Mouse (Mus musculus): Measurements from ENCODE around the gene Ptgs1.

Gene Ptgs1

GRCm38 (mm10) chr2:36214425-36214824, 15.8 kb upstream of the Ptgs1 start:
- no peak for DNase-seq (ENCODE audit: low spot score in 2 of 2)

- DNase-seq (ENCODE audit: low spot score in 2 of 2) = no peak
These were observed 15.0 kb upstream of the Ptgs1 start for GRCm38 (mm10) chr2:36215203-36215739.

GRCm38 (mm10) chr2:36216546-36216945, 13.7 kb upstream of the Ptgs1 start:
- peak in 1 of 2 experiments; percentile 47 for DNase-seq (ENCODE audit: low spot score in 2 of 2)

- DNase-seq (ENCODE audit: low spot score in 2 of 2) = peak in 1 of 2 experiments; percentile 53
These were observed 13.2 kb upstream of the Ptgs1 start for GRCm38 (mm10) chr2:36216953-36217573.

GRCm38 (mm10) chr2:36217692-36218233, 12.5 kb upstream of the Ptgs1 start:
- DNase-seq (ENCODE audit: low spot score in 2 of 2) = no peak

GRCm38 (mm10) chr2:36220106-36220505, 10.1 kb upstream of the Ptgs1 start:
- no peak for DNase-seq (ENCODE audit: low spot score in 2 of 2)

GRCm38 (mm10) chr2:36220891-36221290, 9.3 kb upstream of the Ptgs1 start:
- no peak for DNase-seq (ENCODE audit: low spot score in 2 of 2)

GRCm38 (mm10) chr2:36222168-36222848, 7.9 kb upstream of the Ptgs1 start:
- DNase-seq (ENCODE audit: low spot score in 2 of 2) = no peak

- DNase-seq (ENCODE audit: low spot score in 2 of 2) = no peak
These were observed 6.8 kb upstream of the Ptgs1 start for GRCm38 (mm10) chr2:36223436-36223835.

GRCm38 (mm10) chr2:36224153-36224552, 6.1 kb upstream of the Ptgs1 start:
- no peak for DNase-seq (ENCODE audit: low spot score in 2 of 2)

- no peak for DNase-seq (ENCODE audit: low spot score in 2 of 2)
These were observed 5.6 kb upstream of the Ptgs1 start for GRCm38 (mm10) chr2:36224599-36224998.

GRCm38 (mm10) chr2:36230967-36231366, 741 bp downstream of the Ptgs1 start:
- no peak for DNase-seq (ENCODE audit: low spot score in 2 of 2)

- DNase-seq (ENCODE audit: low spot score in 2 of 2) = no peak
These were observed 4.5 kb downstream of the Ptgs1 start for GRCm38 (mm10) chr2:36234526-36235368.

GRCm38 (mm10) chr2:36235917-36236316, 5.7 kb downstream of the Ptgs1 start:
- DNase-seq (ENCODE audit: low spot score in 2 of 2) = peak; percentile 77 to 78

- DNase-seq (ENCODE audit: low spot score in 2 of 2) = no peak
These were observed 6.7 kb downstream of the Ptgs1 start for GRCm38 (mm10) chr2:36236889-36237288.

GRCm38 (mm10) chr2:36237557-36237956, 7.3 kb downstream of the Ptgs1 start:
- DNase-seq (ENCODE audit: low spot score in 2 of 2) = no peak

GRCm38 (mm10) chr2:36238467-36238866, 8.2 kb downstream of the Ptgs1 start:
- DNase-seq (ENCODE audit: low spot score in 2 of 2) = no peak

- DNase-seq (ENCODE audit: low spot score in 2 of 2) = no peak
These were observed 8.7 kb downstream of the Ptgs1 start for GRCm38 (mm10) chr2:36238951-36239350.

- no peak for DNase-seq (ENCODE audit: low spot score in 2 of 2)
These were observed 12.3 kb downstream of the Ptgs1 start for GRCm38 (mm10) chr2:36242514-36242913.

- no peak for DNase-seq (ENCODE audit: low spot score in 2 of 2)
These were observed 13.2 kb downstream of the Ptgs1 start for GRCm38 (mm10) chr2:36243296-36243891.

- DNase-seq (ENCODE audit: low spot score in 2 of 2) = no peak
These were observed 13.7 kb downstream of the Ptgs1 start for GRCm38 (mm10) chr2:36243892-36244309.

- DNase-seq (ENCODE audit: low spot score in 2 of 2) = no peak
These were observed 14.5 kb downstream of the Ptgs1 start for GRCm38 (mm10) chr2:36244705-36245104.

All from heart, adult 9 months (tissue).